Mouse (Mus musculus) intestine, postnatal 0 days (tissue): Measurements from ENCODE around the gene Arhgef25. TPM values are rescaled to one million over a fixed set of nuclear protein-coding genes. Genes with fewer than 3 reads are reported as not detected.
A peak's percentile ranks its signal among the peaks of the same experiment; 100 is the strongest.

Source experiments
- ATAC-seq: fragments of 200-750 bp; cut with Nextera tagmentation; 2 replicates; pipeline ENCODE4 v1.8.0; 2017; ENCODE audit warnings: mild to moderate bottlenecking, moderate TSS enrichment, moderate library complexity
- H3K27ac ChIP-seq: fragments of 300-500 bp; sonication (generic); 2 replicates; pipeline ENCODE4 v1.5.1; 2014; ENCODE audit warnings: mild to moderate bottlenecking, low read depth, low read length, moderate library complexity
- H3K27me3 ChIP-seq: fragments of 300-500 bp; sonication (generic); replicated peaks from 2 replicates; pipeline ENCODE4 v1.6.1; 2014; ENCODE audit warnings: low read length, mixed read lengths; ENCODE audit not compliant: control insufficient read depth, insufficient read depth
- H3K36me3 ChIP-seq: fragments of 300-500 bp; sonication (generic); 2 replicates; pipeline ENCODE4 v1.6.1; 2014; ENCODE audit warnings: mild to moderate bottlenecking, moderate library complexity; ENCODE audit not compliant: control insufficient read depth, insufficient read depth
- H3K4me1 ChIP-seq: fragments of 300-500 bp; sonication (generic); replicated peaks from 2 replicates; pipeline ENCODE4 v1.6.1; 2014; ENCODE audit warnings: antibody characterized with exemption, low read length, mixed read lengths; ENCODE audit not compliant: control insufficient read depth, insufficient read depth
- H3K4me2 ChIP-seq: fragments of 300-500 bp; sonication (generic); replicated peaks from 2 replicates; pipeline ENCODE4 v1.6.1; 2014; ENCODE audit warnings: low read depth, mild to moderate bottlenecking, moderate library complexity
- H3K4me3 ChIP-seq: fragments of 300-500 bp; sonication (generic); 2 replicates; pipeline ENCODE4 v1.5.1; 2014; ENCODE audit warnings: low read depth, low read length
- H3K9ac ChIP-seq: fragments of 300-500 bp; sonication (generic); 2 replicates; pipeline ENCODE4 v1.6.1; 2014; ENCODE audit warnings: mild to moderate bottlenecking, low read depth, low read length
- H3K9me3 ChIP-seq: fragments of 300-500 bp; sonication (generic); 2 replicates; pipeline ENCODE4 v1.6.1; 2016; ENCODE audit warnings: mixed run types; ENCODE audit not compliant: control insufficient read depth
- CTCF ChIP-seq: sonication (generic); IDR thresholded peaks from 2 replicates; pipeline ENCODE4 v1.5.1; 2016; ENCODE audit warnings: low read depth, mild to moderate bottlenecking, control low read depth, antibody characterized with exemption, moderate library complexity
- WGBS: fragments of 180-500 bp; shearing (Covaris S2); extraction: QIAGEN DNeasy Blood & Tissue Kit; methylation state at CpG from one replicate; pipeline ENCODE4 v1.1.7; 2014; 5-methylcytosine and 5-hydroxymethylcytosine counted together
- polyA plus RNA-seq: library from polyadenylated mRNA; unstranded; fragments of >200 nt; fragmentation: Nextera tagmentation; extraction: Ambion mirVana; gene quantifications from 2 replicates; pipeline ENCODE4 v1.2.1, GENCODE M21; 2015

Gene Arhgef25
- polyA plus RNA-seq = 14.4 and 15.1 TPM in 2 replicates

DNA sequence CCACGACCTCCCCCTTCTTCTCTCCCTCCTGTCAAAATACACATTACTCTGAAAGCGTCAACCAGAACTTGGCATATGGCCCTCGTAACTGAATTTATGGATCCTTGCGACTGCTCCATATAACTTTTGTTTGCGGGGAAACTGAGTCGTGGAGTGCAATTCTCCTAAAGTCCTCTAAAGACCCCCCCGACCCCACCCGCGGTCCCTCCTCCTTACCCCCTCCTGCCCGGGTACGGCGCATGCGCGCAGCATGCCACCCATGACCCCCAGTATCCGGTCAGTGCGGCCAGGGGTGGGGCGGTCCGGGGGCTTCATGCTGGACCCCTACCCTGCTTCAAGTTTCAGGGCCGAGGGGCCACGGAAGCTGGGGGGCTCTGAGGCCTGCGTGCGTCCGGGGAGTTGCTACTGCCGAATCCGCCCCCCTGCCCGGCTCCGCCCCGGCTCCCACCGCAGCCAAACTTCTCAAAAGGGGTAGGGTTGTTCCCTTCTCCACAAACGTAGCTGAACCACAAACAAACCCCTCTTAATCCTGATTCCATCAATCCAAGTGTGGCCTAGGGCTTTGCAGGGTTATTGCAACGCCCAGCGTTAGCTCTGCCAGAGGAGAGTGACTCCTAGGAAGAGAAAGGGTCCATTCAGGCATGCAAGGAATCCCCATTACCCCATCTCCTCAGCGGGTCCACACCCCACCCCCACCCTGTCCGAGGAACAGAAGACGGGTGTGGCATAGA, at the start of gene Arhgef25:
TSS of gene Arhgef25 (minus strand) at position 433 of the 731 bp plus-strand sequence.
- H3K4me2 ChIP-seq = peak within 1 kb of the TSS; percentile 81
- peaks cover 8% of the 10 kb centered on the region; the same call in 1 of the 2 replicates for H3K36me3 ChIP-seq
- no peaks in the 10 kb centered on the region for H3K9me3 ChIP-seq
- ATAC-seq = 0 out of 2 replicates have a peak, but pooled peaks have one; percentile 4
- 0 out of 2 replicates have a peak, but pooled peaks cover 2% of the 10 kb centered on the region for H3K4me1 ChIP-seq
- 14% methylated on average over 35 of the region's 35 CpGs for WGBS
- peaks cover 22% of the 10 kb centered on the region for H3K27me3 ChIP-seq
- H3K9ac ChIP-seq = peak within 1 kb of the TSS; percentile 55
- peak within 1 kb of the TSS; percentile 57 for H3K4me3 ChIP-seq
- H3K27ac ChIP-seq = peak within 1 kb of the TSS; percentile 37
- TF ChIP-seq CTCF = no peak

DNA sequence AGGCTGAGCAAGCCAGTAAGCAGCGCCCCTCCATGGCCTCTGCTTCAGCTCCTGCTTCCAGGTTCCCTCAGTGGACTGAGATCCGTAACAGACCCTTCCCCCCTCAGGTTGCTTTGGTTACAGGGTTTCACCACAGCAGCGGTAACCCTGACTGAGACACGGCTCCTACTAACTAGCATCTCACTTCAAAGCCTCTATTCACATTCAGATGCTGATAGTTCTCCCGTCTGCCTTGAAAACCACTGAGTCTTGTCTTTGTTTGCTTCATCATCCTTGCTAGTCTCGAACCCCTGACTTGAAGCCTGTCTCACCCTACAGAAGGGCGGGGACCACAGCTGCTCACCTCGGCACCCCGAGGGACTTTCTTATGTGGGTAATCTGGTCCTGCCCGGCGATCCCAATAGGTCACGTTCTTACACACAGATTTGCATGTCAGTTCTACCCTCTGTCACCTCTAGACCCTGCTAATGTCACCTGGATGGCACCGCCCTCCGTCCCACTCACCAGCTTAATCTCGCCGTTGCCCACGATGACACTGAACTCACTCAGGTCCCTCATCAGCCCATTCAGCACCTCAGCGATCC, 48.5 kb upstream of the Arhgef25 start:
- Histone ChIP-seq H3K27ac (no peak overlapping the region), H3K27me3 (peaks cover 3% of the 10 kb centered on the region; the same call in 1 of the 2 replicates), H3K9ac (no peak overlapping the region), H3K36me3 (no peaks in the 10 kb centered on the region), H3K4me3 (no peak overlapping the region), H3K4me2 (no peak overlapping the region), H3K4me1 (no peaks in the 10 kb centered on the region), H3K9me3 (no peaks in the 10 kb centered on the region)
- ATAC-seq = no peak
- 61% methylated on average over 18 of the region's 18 CpGs for WGBS
- no peak for TF ChIP-seq CTCF

- no peak overlapping the region for H3K27ac ChIP-seq
- ATAC-seq = no peak
Observed at GRCm38 (mm10) chr10:127236541-127236940, 46.7 kb upstream of the Arhgef25 start.

GRCm38 (mm10) chr10:127233141-127233540, 43.3 kb upstream of the Arhgef25 start:
- 0 out of 2 replicates have a peak, but pooled peaks have one; percentile 26 for ATAC-seq
- Histone ChIP-seq H3K4me3 (no peak overlapping the region), H3K9ac (no peak overlapping the region), H3K4me2 (0 out of 2 replicates have a peak overlapping the region, but pooled peaks have one; percentile 27), H3K27me3 (no peaks in the 10 kb centered on the region; the same call in 1 of the 2 replicates), H3K36me3 (no peaks in the 10 kb centered on the region), H3K9me3 (no peaks in the 10 kb centered on the region), H3K27ac (no peak overlapping the region), H3K4me1 (no peaks in the 10 kb centered on the region)
- peak; percentile 64 for TF ChIP-seq CTCF
- WGBS = 65% methylated on average over 9 of the region's 9 CpGs

More at GRCm38 (mm10) chr10:127236541-127236940, 46.7 kb upstream of the Arhgef25 start:
- Histone ChIP-seq H3K27me3 (peaks cover 3% of the 10 kb centered on the region; the same call in 1 of the 2 replicates), H3K9ac (no peak overlapping the region), H3K9me3 (no peaks in the 10 kb centered on the region), H3K4me2 (no peak overlapping the region), H3K4me3 (no peak overlapping the region), H3K36me3 (no peaks in the 10 kb centered on the region), H3K4me1 (no peaks in the 10 kb centered on the region)
- TF ChIP-seq CTCF = no peak
- WGBS = 30% methylated on average over 9 of the region's 9 CpGs

DNA sequence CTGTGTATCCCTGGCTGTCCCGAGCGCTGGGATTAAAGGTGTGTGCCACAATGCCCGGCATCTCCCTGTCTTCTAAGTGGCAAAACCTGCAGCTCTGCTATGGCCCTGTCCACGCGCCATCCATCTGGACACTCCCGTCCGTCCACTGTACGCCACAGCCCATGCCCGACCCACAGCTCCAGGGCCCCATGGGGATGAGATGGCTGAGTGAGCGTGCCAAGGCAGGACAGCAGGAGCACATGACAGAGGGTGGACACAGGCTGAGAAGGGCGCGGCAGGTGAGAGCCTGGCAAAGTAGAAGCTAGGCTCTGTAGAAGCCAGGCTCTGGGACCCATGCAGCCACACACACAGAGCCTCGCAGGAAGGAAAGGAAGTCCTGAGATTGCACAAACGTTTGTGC, 41.9 kb upstream of the Arhgef25 start:
- no peaks in the 10 kb centered on the region for H3K9me3 ChIP-seq
- WGBS = 75% methylated on average over 14 of the region's 14 CpGs
- TF ChIP-seq CTCF = no peak
- H3K4me2 ChIP-seq = no peak overlapping the region
- no peak overlapping the region for H3K9ac ChIP-seq
- no peak overlapping the region for H3K4me3 ChIP-seq
- ATAC-seq = no peak
- no peaks in the 10 kb centered on the region; the same call in 1 of the 2 replicates for H3K27me3 ChIP-seq
- no peaks in the 10 kb centered on the region for H3K4me1 ChIP-seq
- no peak overlapping the region for H3K27ac ChIP-seq
- no peaks in the 10 kb centered on the region for H3K36me3 ChIP-seq

DNA sequence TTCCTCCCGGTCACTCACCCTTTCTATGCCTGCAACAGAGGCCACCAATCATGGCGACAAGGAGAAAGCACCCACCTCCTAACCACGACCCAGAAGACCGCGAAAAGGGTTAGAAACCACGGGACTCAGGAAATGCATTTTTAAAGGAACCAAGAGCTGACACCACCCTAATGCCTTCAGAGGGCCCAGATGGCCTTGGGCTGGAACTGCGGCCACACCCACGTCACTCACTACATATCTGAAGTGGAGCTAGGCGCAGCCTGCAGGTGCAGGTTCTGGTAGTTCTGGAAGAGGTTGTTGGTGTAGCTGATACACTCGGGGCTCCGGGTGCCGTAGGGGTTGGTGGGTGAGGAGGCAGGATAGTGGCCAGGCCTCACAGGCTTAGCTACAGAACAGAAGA, 40.8 kb upstream of the Arhgef25 start:
- ATAC-seq = no peak
- WGBS = 55% methylated on average over 12 of the region's 12 CpGs

More for the DNA sequence above, 40.8 kb upstream of the Arhgef25 start:
- H3K4me3 ChIP-seq = no peak overlapping the region
- H3K27me3 ChIP-seq = no peaks in the 10 kb centered on the region
- H3K4me2 ChIP-seq = no peak overlapping the region
- no peaks in the 10 kb centered on the region for H3K9me3 ChIP-seq
- no peak overlapping the region for H3K27ac ChIP-seq
- TF ChIP-seq CTCF = no peak
- H3K4me1 ChIP-seq = no peaks in the 10 kb centered on the region
- no peaks in the 10 kb centered on the region for H3K36me3 ChIP-seq
- no peak overlapping the region for H3K9ac ChIP-seq
